Mouse (Mus musculus): ENCODE measurements around the gene Ypel5.

The Ypel5 gene

GRCm38 (mm10) chr17:72836158-72837115 lies at the start of gene Ypel5:
Ypel5 (plus strand) TSS chr17:72836453.
- DNase-seq, result peak; percentile 99 to 100

- DNase-seq, result no peak
Measured at GRCm38 (mm10) chr17:72787886-72788436, 48.3 kb upstream of the Ypel5 start.

- no peak for DNase-seq
Measured at GRCm38 (mm10) chr17:72793278-72793677, 43.0 kb upstream of the Ypel5 start.

GRCm38 (mm10) chr17:72794660-72795059 lies 41.6 kb upstream of the Ypel5 start:
- DNase-seq, result no peak

DNA sequence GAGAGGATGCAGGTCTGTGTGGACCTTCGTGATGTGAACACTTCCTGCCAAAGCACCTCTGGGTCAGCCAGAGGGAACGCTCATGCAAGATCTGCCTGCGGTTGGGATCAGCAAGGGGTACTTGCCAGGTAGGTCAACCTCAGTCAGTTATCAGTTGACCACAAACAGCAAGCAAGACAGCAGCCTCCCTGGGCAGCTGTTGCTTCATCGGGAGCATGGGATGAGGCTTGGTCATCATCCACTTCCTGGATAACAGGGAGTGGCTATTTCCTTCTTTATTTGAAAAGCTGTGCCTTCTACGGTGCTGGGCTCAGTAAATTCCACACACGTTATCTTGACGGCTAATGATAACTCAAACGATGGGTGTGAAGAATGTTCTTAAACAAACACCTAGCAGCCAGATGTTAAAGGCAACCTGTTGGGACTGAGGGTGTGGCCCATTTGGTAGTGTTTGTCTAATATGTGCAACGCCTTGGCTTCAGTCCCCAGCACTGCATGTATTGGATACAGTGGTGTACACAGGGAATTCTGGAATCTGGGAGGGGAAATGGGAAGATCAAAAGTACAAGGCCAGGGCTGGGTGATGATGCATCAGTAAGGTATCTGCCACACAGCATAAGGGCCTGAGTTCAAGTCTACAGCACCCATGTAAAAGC lies 40.7 kb upstream of the Ypel5 start:
- DNase-seq, result peak in 1 of 2 experiments; percentile 9

DNA sequence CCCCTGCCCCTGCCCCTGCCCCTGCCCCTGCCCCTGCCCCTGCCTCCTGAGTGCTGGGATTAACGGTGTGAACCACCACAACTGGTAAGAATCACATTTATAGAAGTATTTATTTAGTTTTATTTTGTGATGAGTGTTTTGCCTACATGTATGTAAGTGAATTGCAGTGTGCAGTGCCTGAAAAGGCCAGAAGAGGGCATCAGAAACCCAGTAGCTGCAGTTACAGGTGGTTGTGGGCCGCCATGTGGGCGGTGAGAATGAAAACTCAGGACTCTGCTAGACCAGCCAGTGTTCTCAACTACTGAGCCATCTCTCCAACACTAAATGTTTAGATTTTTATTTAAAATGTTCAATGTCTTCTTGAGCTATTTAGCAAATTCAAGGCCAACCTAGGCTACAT lies 39.7 kb upstream of the Ypel5 start:
- DNase-seq, result no peak

DNA sequence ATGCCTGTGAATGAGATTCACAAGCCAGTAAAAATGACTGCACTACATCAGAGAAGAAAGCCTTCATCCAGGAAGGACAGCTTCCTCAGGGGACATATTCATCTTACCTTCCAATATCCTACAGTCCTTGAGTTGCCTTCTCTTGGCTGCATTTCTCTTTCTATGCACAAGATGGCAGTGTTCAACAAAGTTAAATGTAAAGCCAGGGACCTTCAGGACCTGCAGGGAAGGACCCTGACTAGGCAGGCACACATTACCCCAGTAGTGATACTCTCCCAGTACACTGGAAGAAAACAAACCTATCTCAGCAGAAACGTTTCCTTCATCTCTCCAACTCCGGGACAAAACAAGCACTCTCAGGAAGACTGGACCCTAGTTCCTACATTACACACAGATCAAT lies 38.4 kb upstream of the Ypel5 start:
- DNase-seq, result peak in 1 of 2 experiments; percentile 33

GRCm38 (mm10) chr17:72809942-72810654 lies 26.2 kb upstream of the Ypel5 start:
- DNase-seq, result no peak

DNA sequence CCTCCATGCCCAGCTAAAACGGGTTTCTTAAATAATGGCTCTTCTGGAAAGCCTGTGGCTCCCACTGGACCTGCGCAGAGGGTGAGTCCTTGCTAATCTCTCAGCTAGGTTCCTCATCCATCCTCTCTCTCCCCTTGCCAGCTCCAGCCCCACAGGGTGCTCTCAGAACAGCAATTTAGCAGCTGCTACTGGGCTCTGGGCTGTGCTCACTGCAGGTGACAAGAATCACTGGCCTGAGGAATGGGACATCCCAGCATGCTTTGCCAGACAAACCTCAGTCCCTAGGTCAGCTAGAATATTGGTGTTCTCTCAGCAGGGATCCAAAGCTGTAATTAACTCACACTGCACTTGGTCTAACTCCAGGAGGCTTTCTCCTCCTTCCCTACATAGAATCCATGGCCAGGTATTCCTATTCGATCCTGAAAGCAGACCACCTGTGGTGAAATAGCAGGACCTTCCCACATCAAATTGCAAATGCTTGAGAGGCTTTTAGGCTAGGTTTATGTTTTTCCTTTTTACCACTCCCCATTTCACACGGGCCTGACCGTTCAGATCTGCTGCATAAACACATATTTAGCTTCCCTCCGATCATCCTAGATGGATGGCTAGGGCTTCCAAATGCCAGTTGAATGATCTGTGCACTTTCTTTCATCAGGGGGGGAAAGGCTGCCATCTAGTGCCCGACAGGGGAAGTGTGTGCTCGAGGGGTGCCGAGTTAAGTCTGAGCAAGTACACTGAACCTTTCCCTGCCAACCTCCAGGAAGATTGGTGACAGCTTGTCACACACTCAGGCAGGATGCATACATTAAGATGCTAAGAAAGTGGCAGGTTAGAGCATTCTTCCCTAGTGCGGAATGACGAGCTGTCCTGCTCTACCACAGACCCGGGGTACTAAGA lies 22.6 kb upstream of the Ypel5 start:
- DNase-seq, result peak; percentile 52 to 67

DNA sequence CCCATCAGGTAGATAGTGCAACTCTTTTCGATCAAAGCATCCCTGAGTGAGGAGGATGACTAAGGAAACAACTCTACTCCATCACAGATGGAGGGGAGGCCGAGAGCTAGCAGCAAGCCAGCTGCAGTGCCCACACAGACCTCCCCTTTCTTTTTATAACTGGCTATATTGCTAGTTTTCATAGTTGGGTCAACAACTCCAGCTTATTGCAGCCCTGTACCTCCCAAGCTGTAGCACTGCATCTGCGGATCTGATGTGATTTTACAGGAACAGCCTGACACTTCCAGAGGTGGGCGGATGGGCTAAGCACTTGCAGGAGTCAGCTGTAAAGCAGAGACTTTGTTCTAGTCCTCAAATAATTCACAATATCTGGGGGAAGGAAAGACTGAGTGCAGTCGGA lies 18.7 kb upstream of the Ypel5 start:
- no peak for DNase-seq

- DNase-seq, result no peak
Measured at GRCm38 (mm10) chr17:72819714-72820113, 16.5 kb upstream of the Ypel5 start.

DNA sequence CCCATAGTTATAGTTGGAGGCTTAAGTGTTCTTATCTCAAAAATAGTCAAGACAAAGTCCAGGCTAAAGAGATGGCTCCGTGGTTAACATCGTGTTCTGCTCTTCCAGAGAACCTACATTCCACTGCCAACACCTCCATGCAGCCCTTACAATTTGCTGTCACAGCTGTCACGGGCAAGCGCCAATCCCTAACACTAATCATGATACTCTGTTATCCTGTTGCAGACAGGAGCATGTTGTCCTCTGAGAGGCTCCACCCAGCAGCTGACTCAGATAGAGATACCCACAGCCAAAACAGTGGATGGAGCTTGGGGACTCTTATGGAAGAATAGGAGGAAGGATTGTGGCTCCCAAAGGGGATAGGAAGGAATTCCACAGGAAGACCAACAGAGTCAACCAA lies 15.8 kb upstream of the Ypel5 start:
- DNase-seq, result no peak

DNA sequence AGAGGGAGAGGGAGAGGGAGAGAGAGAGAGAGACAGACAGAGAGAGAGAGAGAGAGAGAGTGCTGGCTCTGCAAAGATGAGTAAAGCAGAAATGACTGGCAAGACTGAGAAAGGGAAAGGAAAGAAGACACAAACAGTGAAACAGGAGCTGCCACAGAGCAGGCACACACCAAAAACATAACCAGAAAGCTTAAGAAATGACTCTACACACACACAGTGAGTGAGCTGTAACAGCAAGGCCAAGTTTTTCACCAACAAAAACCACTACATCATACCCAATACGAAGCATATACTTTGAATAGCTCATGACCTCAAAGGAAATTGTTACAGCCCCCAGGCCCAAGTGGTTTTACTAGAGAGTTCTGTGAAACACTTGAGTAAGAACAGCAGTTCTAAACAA lies 14.3 kb upstream of the Ypel5 start:
- DNase-seq, result no peak

DNA sequence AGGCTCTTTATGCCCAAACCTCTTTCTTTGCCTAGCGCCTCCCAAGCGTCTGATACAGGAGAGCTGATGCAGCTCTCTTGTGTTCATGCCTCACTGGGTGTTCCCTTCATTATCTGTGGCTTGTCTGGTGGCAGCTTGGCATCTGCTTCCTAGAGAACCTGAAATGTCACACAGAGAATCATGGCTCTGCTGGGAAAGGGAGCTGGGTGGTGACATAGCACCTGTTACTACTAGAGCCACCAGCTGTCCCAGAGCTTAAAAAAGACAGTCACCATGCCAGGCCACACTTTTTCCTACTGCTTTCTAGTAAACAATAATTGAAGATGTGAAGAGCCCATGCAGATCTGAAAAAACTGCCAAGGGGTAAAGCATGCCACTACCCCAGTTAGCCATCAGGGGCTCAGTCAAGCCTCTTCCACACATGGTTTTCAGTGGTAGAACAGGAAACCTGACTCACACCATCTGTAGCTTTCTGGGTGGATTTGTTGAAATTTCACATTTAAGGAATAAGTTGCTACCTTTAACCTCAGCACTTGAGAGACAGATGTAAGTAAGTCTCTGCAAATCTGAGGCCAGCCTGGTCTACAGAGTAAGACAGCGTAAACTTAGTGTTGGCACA lies 9.2 kb upstream of the Ypel5 start:
- no peak for DNase-seq

DNA sequence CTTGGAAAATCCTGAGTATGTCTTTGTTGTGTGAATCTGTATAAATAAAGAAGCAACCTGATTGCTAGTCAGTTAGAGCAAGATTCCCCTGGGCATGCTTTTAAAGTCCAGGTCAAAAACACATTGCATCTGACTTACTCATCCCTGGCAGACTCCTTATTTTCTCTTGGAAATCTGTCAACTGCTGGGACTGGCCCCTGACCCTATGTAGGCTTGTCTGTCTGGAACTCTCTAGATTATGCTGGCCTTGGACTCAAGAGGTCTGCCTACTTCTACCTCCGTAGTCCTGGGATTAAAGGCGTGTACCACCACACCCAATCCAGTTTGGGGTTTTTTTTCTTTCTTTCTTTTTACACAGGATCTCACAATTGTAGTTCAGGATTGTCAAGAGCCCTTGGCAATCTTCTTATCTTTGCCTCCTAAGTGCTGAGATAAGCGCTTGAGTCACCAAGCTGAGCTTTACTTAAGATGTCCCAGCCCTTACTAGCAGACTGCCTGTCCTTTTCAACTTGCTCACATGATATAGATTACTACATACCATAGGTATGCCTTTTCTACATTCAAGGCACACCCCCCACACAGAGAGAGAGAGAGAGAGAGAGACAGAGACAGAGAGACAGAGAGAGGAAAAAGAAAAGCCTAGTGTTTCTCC lies 8.1 kb upstream of the Ypel5 start:
- DNase-seq, result peak; percentile 23 to 27

DNA sequence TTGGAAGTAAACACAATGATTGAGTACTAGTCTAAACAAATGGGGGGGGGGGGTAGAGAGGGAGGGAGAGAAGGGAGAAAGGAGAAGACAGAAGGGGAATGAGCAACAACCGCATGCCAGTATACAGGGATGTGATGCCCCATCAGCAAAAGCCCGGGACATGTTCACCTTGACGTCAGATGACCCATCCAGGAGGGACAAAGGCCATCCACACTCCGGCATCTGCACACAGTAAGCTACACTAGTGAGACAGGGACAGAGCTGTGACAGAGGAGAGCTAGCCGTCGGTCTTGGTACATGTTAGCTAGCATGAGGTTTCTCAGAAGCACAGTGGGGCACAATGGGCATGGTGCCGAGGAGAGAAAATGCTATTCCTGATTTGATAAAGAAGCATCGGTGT lies 7.6 kb upstream of the Ypel5 start:
- no peak for DNase-seq

DNA sequence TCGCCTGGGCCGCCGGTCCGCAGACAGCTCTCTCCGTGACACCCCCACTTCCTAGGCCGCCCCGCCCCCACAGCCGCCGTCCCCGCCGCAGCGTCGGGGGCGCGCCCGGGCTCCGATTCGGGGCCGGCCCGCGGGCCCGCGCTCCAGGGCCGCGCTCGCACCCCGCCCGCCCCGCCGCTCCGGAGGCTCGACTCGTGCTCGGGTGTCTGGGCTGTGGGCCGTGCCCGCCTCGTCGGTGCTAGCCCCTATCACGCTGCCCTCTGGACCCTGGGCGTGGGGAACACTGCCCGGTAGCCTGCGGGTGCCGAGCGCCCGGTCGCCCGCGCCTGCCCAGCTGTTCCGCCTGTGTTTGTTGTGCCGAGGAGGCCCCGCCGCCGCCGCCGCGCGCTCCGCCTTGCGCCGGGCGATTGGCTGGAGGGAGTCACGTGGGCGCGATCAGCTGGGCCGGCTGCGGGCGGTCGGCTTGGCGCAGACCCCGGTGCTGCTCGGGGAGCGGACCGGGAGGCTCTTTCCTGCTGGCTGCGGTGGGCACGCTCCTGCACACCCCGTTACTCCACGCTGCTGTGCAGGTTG lies 973 bp downstream of the Ypel5 start:
- peak; percentile 95 to 96 for DNase-seq

DNA sequence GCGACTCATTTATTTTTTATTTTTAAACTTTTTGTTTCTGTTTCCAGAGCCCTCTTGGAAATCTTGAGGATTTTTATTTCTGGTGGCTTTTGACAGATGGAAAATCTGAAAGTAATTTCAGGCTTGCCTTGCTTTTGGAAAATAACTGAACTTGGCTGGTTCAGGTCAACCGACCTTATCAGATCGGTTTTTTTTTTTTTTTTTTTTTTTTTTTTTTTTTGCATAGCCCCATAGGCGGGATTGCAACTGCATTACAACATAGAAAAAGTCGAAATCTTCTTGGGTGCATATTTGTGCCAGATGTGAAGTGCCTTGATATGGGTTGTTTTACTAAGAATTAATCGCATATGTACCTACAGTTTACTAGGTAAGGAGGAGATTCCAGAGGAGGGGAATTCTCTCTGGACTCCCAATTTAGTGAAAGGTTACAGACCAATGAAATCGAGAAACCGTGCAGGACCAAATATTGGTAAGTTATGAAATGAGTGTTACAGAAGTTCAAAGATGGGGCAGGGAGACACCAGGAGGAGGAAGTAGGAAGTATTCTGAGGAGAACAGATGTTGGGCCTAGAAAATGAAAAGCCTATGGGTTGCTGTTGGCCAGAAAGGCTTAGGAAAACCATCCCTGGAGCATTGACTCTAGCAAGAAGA lies 1.7 kb downstream of the Ypel5 start:
- no peak for DNase-seq

DNA sequence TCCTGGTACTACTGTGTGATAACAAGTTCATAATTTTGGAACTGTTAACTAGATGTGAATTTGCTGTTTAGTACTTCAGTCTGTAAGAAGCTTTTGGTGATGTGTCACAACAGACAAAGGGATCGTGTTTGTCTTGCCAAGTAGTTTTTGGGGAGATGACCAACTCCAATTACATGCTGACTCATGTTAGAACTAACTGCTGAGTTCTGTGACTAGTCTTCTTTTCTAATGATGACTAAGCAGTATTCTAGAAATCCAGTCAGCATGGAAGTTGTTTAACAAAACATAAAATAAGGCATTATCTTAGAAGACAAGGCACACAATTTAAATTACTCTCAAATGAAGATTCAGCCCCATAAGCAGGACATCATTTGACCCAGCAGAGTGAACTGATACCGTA lies 2.7 kb downstream of the Ypel5 start:
- DNase-seq, result no peak

GRCm38 (mm10) chr17:72844393-72844792 lies 8.1 kb downstream of the Ypel5 start:
- DNase-seq, result no peak

Measured in lung, postnatal 4 days (tissue).